ENCODE assay signal across 10 mouse cellular contexts in genomic region chr4:116182745-116183144, GRCm38 (mm10). TPM values are rescaled to one million over a fixed set of nuclear protein-coding genes. Genes with fewer than 3 reads are reported as not detected.
DNase-seq lines count a peak whose midpoint lies in the region; ATAC-seq and TF ChIP-seq lines count a peak whose summit lies in the region.
"Had no signal": no experiment of that assay in that cellular context is flagged by ENCODE, and none has a peak within 500 bp of the region (broad histone marks: within the 10 kb centered on the region; RNA-seq: fewer than 3 reads in every experiment).

No protein-coding gene starts in this region.

- TF ChIP-seq CTCF in olfactory bulb, adult 2 months (IDR thresholded peaks at IDR 0.05; ENCODE audit: insufficient read depth, low read depth, low read length) = no peak

- no peak for ATAC-seq in embryonic facial prominence, embryonic 12.5 days (ENCODE audit: insufficient number of reproducible peaks, insufficient read depth, low FRiP score, low TSS enrichment)
- no peak for ATAC-seq in limb, embryonic 12.5 days (ENCODE audit: insufficient number of reproducible peaks, insufficient read depth, low FRiP score, low TSS enrichment, low read depth)

- TF ChIP-seq POLR2A in olfactory bulb, adult 2 months (IDR thresholded peaks at IDR 0.05; ENCODE audit: insufficient read depth, low read depth, low read length) = no peak

- H3K9ac ChIP-seq in embryonic facial prominence, embryonic 12.5 days = no peak overlapping the region
- 0 out of 2 replicates have a peak overlapping the region, but pooled peaks have one; percentile 23 for H3K9ac ChIP-seq in limb, embryonic 12.5 days (replicated peaks)

- intact Hi-C loops in left cerebral cortex, postnatal 25 days (cut with DNase I) = no loop called here
- intact Hi-C loops in heart, postnatal 10 days (cut with DNase I) = no loop called here

- peak overlapping the region; percentile 40 for H3K4me2 ChIP-seq in embryonic facial prominence, embryonic 12.5 days (replicated peaks)
- peak overlapping the region; percentile 45 for H3K4me2 ChIP-seq in limb, embryonic 12.5 days

- peaks cover 7% of the 10 kb centered on the region; the same call in 1 of the 2 replicates for H3K4me1 ChIP-seq in embryonic facial prominence, embryonic 12.5 days
- H3K4me1 ChIP-seq in limb, embryonic 12.5 days (replicated peaks) = peaks cover 4% of the 10 kb centered on the region; the same call in 1 of the 2 replicates
- H3K4me1 ChIP-seq in olfactory bulb, adult 2 months (ENCODE audit: control insufficient read depth, insufficient read depth, low read length) = peaks cover 8% of the 10 kb centered on the region

- no peak overlapping the region for H3K27ac ChIP-seq in embryonic facial prominence, embryonic 12.5 days
- H3K27ac ChIP-seq in limb, embryonic 12.5 days = no peak overlapping the region
- H3K27ac ChIP-seq in olfactory bulb, adult 2 months (ENCODE audit: insufficient read depth, low read depth, low read length) = no peak overlapping the region

- H3K36me3 ChIP-seq in embryonic facial prominence, embryonic 12.5 days = no peaks in the 10 kb centered on the region
- no peaks in the 10 kb centered on the region for H3K36me3 ChIP-seq in limb, embryonic 12.5 days

- DNase-seq in left cerebral cortex, postnatal 25 days (ENCODE audit: low spot score in 2 of 2) = peak; percentile 22 to 55
- DNase-seq in left cerebral cortex, adult 11 months (ENCODE audit: low spot score) = no peak
- DNase-seq in heart, postnatal 10 days = peak; percentile 57 to 58
- no peak for DNase-seq in spleen, adult 18-20 months
- no peak for DNase-seq in T-cell, adult 2 months (ENCODE audit: low spot score)

- 3% methylated on average over 12 of the region's 12 CpGs for WGBS in embryonic facial prominence, embryonic 12.5 days
- WGBS in limb, embryonic 12.5 days = 8% methylated on average over 12 of the region's 12 CpGs
- 5% methylated on average over 12 of the region's 12 CpGs for WGBS in olfactory bulb, adult 2 months

- no peaks in the 10 kb centered on the region for H3K9me3 ChIP-seq in embryonic facial prominence, embryonic 12.5 days
- H3K9me3 ChIP-seq in limb, embryonic 12.5 days = no peaks in the 10 kb centered on the region

- peak overlapping the region; percentile 13; the same call in 1 of the 2 replicates for H3K4me3 ChIP-seq in embryonic facial prominence, embryonic 12.5 days
- H3K4me3 ChIP-seq in limb, embryonic 12.5 days (replicated peaks) = peak overlapping the region; percentile 6; the same call in 1 of the 2 replicates
- peak overlapping the region; percentile 13; the same call in 1 of the 2 replicates for H3K4me3 ChIP-seq in olfactory bulb, adult 2 months (ENCODE audit: insufficient read depth, low read depth, low read length)

- H3K27me3 ChIP-seq in embryonic facial prominence, embryonic 12.5 days = no peaks in the 10 kb centered on the region
- no peaks in the 10 kb centered on the region for H3K27me3 ChIP-seq in limb, embryonic 12.5 days

RNA-seq across cellular contexts. Expression of gene Gm49337, which starts 9.6 kb away (rescaled TPM):
- not detected for total RNA-seq in left cerebral cortex, postnatal 25 days (2021)
- not detected in 2 replicates for polyA plus RNA-seq in embryonic facial prominence, embryonic 12.5 days (2016; fragmentation: Nextera tagmentation; extraction: Ambion mirVana)
- total RNA-seq in heart, postnatal 10 days (2021) = under 1 TPM in 1 of 2 experiments, not detected in 1; 0.96 TPM
- not detected in 2 replicates for polyA plus RNA-seq in limb, embryonic 12.5 days (2016; fragmentation: Nextera tagmentation; extraction: Ambion mirVana)
- polyA plus RNA-seq in olfactory bulb, adult 2 months (2012; ENCODE audit: insufficient read depth, insufficient read length, low replicate concordance, missing spikeins) = not detected in 2 replicates
- total RNA-seq: MEL had no signal
- polyA plus RNA-seq: testis, adult 2 months had no signal

RNA-seq across cellular contexts. Expression of gene 1700042G07Rik, which starts 9.6 kb away (rescaled TPM):
- not detected for total RNA-seq in left cerebral cortex, postnatal 25 days (2021)
- not detected in 2 replicates for polyA plus RNA-seq in embryonic facial prominence, embryonic 12.5 days (2016; fragmentation: Nextera tagmentation; extraction: Ambion mirVana)
- total RNA-seq in heart, postnatal 10 days (2021) = not detected
- not detected in 2 replicates for polyA plus RNA-seq in limb, embryonic 12.5 days (2016; fragmentation: Nextera tagmentation; extraction: Ambion mirVana)
- polyA plus RNA-seq in olfactory bulb, adult 2 months (2012; ENCODE audit: insufficient read depth, insufficient read length, low replicate concordance, missing spikeins) = not detected in 2 replicates
- total RNA-seq: MEL had no signal

RNA-seq across cellular contexts. Expression of gene Tspan1, which starts 15.3 kb away (rescaled TPM):
- under 1 TPM; 0.23 to 0.27 TPM for total RNA-seq in left cerebral cortex, postnatal 25 days (2021)
- polyA plus RNA-seq in embryonic facial prominence, embryonic 12.5 days (2016; fragmentation: Nextera tagmentation; extraction: Ambion mirVana) = 0.23 and 0.37 TPM in 2 replicates
- total RNA-seq in heart, postnatal 10 days (2021) = under 1 TPM in 1 of 2 experiments, not detected in 1; 0.14 TPM
- 0.10 and 0.16 TPM in 2 replicates for polyA plus RNA-seq in limb, embryonic 12.5 days (2016; fragmentation: Nextera tagmentation; extraction: Ambion mirVana)
- polyA plus RNA-seq in olfactory bulb, adult 2 months (2012; ENCODE audit: insufficient read depth, insufficient read length, low replicate concordance, missing spikeins) = not detected in 2 replicates

RNA-seq across cellular contexts. Expression of gene Lurap1, which starts 31.6 kb away (rescaled TPM):
- 10 to 100 TPM; 27.9 to 32.8 TPM for total RNA-seq in left cerebral cortex, postnatal 25 days (2021)
- 2.6 and 2.7 TPM in 2 replicates for polyA plus RNA-seq in embryonic facial prominence, embryonic 12.5 days (2016; fragmentation: Nextera tagmentation; extraction: Ambion mirVana)
- total RNA-seq in heart, postnatal 10 days (2021) = 1 to 10 TPM; 4.6 to 5.1 TPM
- polyA plus RNA-seq in limb, embryonic 12.5 days (2016; fragmentation: Nextera tagmentation; extraction: Ambion mirVana) = 2.6 and 2.8 TPM in 2 replicates
- polyA plus RNA-seq in olfactory bulb, adult 2 months (2012; ENCODE audit: insufficient read depth, insufficient read length, low replicate concordance, missing spikeins) = not detected in 2 replicates

RNA-seq across cellular contexts. Expression of gene Pik3r3, which starts 38.7 kb away (rescaled TPM):
- 10 to 100 TPM; 37.7 to 44.0 TPM for total RNA-seq in left cerebral cortex, postnatal 25 days (2021)
- 51.2 and 55.1 TPM in 2 replicates for polyA plus RNA-seq in embryonic facial prominence, embryonic 12.5 days (2016; fragmentation: Nextera tagmentation; extraction: Ambion mirVana)
- 10 to 100 TPM; 20.6 to 29.3 TPM for total RNA-seq in heart, postnatal 10 days (2021)
- 45.2 and 50.7 TPM in 2 replicates for polyA plus RNA-seq in limb, embryonic 12.5 days (2016; fragmentation: Nextera tagmentation; extraction: Ambion mirVana)
- not detected in 2 replicates for polyA plus RNA-seq in olfactory bulb, adult 2 months (2012; ENCODE audit: insufficient read depth, insufficient read length, low replicate concordance, missing spikeins)

Comparison
In these comparisons a context has a peak if more than half of its experiments do, and no peak if none do; other contexts are left out.
1. DNase-seq: peak in left cerebral cortex, postnatal 25 days (2 of 2) and heart, postnatal 10 days (2 of 2); none in left cerebral cortex, adult 11 months (single experiment), spleen, adult 18-20 months (0 of 2) and T-cell, adult 2 months (single experiment).
2. Peak in every context shown above with its lines, with median percentiles within 50 percentile points of each other: H3K4me3 ChIP-seq.